Mouse (Mus musculus) mouse trophoblast stem cell (cell line): ENCODE data around the gene Gm21812.
"Not testable (repeated sequence)": the region's sequence is repeated elsewhere in the genome, so short reads cannot be mapped to it uniquely, and the experiment has no call there.

Source experiments
- in situ Hi-C, 2 experiments: fragments of 300-500 bp; cut with MseI, MboI; formaldehyde crosslinking; loops; 2 replicates in 1 of 2; 3 replicates in 1 of 2; pipeline ENCODE4 v1.15.1; 2025

Gene Gm21812

GRCm38 (mm10) chrY:9347084-9347483 is at the start of gene Gm21812:
TSS of gene Gm21812 (minus strand) at chrY:9347184.
- in situ Hi-C loops: not testable (repeated sequence)
